Mouse (Mus musculus): Measurements from ENCODE around the gene Ifitm1.
"Not testable (repeated sequence)": the region's sequence is repeated elsewhere in the genome, so short reads cannot be mapped to it uniquely, and the experiment has no call there.

Ifitm1 gene

GRCm38 (mm10) chr7:141011238-141011770 is 44.3 kb downstream of the Ifitm1 start:
- no peak for DNase-seq (ENCODE audit: low read depth, low spot score)

GRCm38 (mm10) chr7:141016707-141017697 is 50.0 kb downstream of the Ifitm1 start:
- DNase-seq (ENCODE audit: low read depth, low spot score) = no peak

GRCm38 (mm10) chr7:141017824-141018223 is 50.8 kb downstream of the Ifitm1 start, which contains the start of gene Ifitm6:
Ifitm6 (minus strand) TSS chr7:141017924.
- DNase-seq (ENCODE audit: low read depth, low spot score) = not testable (repeated sequence)

- DNase-seq (ENCODE audit: low read depth, low spot score) = no peak
Measured at GRCm38 (mm10) chr7:141019028-141019427, 52.0 kb downstream of the Ifitm1 start.
